Mouse (Mus musculus) 416B (cell line): ENCODE results near the gene Rnf213.
"Not testable (repeated sequence)": the region's sequence is repeated elsewhere in the genome, so short reads cannot be mapped to it uniquely, and the experiment has no call there.

ENCODE experiments used
- DNase-seq: peaks from one replicate; pipeline ENCODE4 v3.0.0; 2011; ENCODE audit warnings: low read depth

Gene Rnf213

GRCm38 (mm10) chr11:119392800-119393482 is at the start of gene Rnf213:
Gene Rnf213 (plus strand): TSS chr11:119393100.
- peak; percentile 85 for DNase-seq

- no peak for DNase-seq
These were observed 48.7 kb upstream of the Rnf213 start for GRCm38 (mm10) chr11:119344178-119344577.

GRCm38 (mm10) chr11:119344865-119345264 is 48.0 kb upstream of the Rnf213 start:
- peak; percentile 83 for DNase-seq

GRCm38 (mm10) chr11:119347125-119347524 is 45.8 kb upstream of the Rnf213 start:
- DNase-seq, result peak; percentile 45

GRCm38 (mm10) chr11:119352113-119352512 is 40.8 kb upstream of the Rnf213 start:
- peak; percentile 54 for DNase-seq

GRCm38 (mm10) chr11:119353946-119354345 is 39.0 kb upstream of the Rnf213 start:
- no peak for DNase-seq

- peak; percentile 97 for DNase-seq
These were observed 38.0 kb upstream of the Rnf213 start for GRCm38 (mm10) chr11:119354798-119355442.

GRCm38 (mm10) chr11:119355443-119356385 is 37.2 kb upstream of the Rnf213 start, which contains the start of the genes Sgsh and Slc26a11:
Gene Sgsh (minus strand): TSS chr11:119355536.
Gene Slc26a11 (plus strand): TSS chr11:119355557.
- no peak for DNase-seq

GRCm38 (mm10) chr11:119359089-119359488 is 33.8 kb upstream of the Rnf213 start:
- DNase-seq, result no peak

GRCm38 (mm10) chr11:119362769-119363533 is 29.9 kb upstream of the Rnf213 start:
- DNase-seq, result no peak

- DNase-seq, result peak; percentile 81
These were observed 29.3 kb upstream of the Rnf213 start for GRCm38 (mm10) chr11:119363534-119364145.

- DNase-seq, result peak; percentile 80
These were observed 17.5 kb upstream of the Rnf213 start for GRCm38 (mm10) chr11:119375425-119375824.

- DNase-seq, result no peak
These were observed 15.6 kb upstream of the Rnf213 start for GRCm38 (mm10) chr11:119377326-119377725.

- DNase-seq, result peak; percentile 39
These were observed 14.3 kb upstream of the Rnf213 start for GRCm38 (mm10) chr11:119378551-119378950.

GRCm38 (mm10) chr11:119381631-119382337 is 11.1 kb upstream of the Rnf213 start:
- no peak for DNase-seq

GRCm38 (mm10) chr11:119382338-119382850 is 10.5 kb upstream of the Rnf213 start:
- no peak for DNase-seq

- peak; percentile 90 for DNase-seq
These were observed 8.0 kb upstream of the Rnf213 start for GRCm38 (mm10) chr11:119384904-119385303.

- DNase-seq, result no peak
These were observed 6.6 kb upstream of the Rnf213 start for GRCm38 (mm10) chr11:119386306-119386705.

- DNase-seq, result not testable (repeated sequence)
These were observed 5.6 kb upstream of the Rnf213 start for GRCm38 (mm10) chr11:119387273-119387672.

- peak; percentile 89 for DNase-seq
These were observed 3.0 kb upstream of the Rnf213 start for GRCm38 (mm10) chr11:119389851-119390270.
